Mouse (Mus musculus): Measurements from ENCODE around the gene 5330417C22Rik. TPM values are rescaled to one million over a fixed set of nuclear protein-coding genes. Genes with fewer than 3 reads are reported as not detected.

Gene 5330417C22Rik
- total and polyA plus RNA-seq, 3 experiments: 0.08 to 0.31 TPM; not detected in 1

DNA sequence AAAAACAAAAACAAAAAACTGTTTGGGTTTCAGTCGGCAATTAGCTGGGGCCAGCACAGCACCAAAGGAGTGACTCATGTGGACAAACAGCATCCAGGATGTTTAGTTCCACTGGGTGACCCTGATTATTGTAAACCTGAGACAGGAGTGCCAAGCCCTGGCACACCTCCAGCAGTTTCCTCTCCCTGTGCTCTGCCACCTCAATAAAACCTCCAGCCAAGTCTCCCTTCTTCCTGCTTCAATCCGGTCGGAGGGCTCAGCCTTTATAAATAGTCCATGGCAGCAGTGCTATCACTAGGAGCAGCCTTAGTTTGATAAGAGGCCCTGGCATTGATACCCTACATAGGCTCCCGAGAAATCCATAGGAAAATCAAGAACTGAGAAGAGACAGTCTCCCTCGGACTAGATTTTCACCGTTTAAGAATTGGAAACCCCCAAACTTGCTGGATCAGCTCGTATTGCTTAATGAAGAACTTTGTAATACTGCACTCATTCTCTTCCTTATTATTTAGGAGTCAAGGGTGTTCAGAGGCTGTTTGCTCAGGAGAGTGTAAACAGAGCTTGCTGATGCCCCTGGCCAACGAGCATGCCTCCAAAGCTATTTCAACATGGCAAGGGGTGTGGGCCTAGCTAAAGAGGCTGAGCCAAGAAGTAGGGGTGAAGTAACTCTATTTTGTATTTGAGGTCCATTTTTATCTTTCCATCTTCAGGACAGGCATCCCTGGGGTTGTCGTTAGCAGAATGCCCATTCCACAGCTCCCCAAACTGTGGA lies 3.0 kb downstream of the 5330417C22Rik start:
- DNase-seq (ENCODE audit: low read depth, low spot score): no peak
- H3K9me3 ChIP-seq (replicated peaks; ENCODE audit: insufficient read depth, low read length): no peaks in the 10 kb centered on the region
- H3K27me3 ChIP-seq (ENCODE audit: control insufficient read depth in 1 of 2, insufficient read depth in 2 of 2, low read length in 2 of 2): peaks cover 11 to 21% of the 10 kb centered on the region in 2 experiments
- H3K27ac ChIP-seq (ENCODE audit: control insufficient read depth, low read depth, low read length): no peak overlapping the region
- H3K36me3 ChIP-seq (ENCODE audit: control insufficient read depth in 1 of 2, insufficient read depth in 2 of 2, low read length in 2 of 2): no peaks in the 10 kb centered on the region
- H3K4me3 ChIP-seq (ENCODE audit: control insufficient read depth in 1 of 2, insufficient read depth in 1 of 2, low read depth in 2 of 2, low read length in 2 of 2): no peak overlapping the region
- no peaks in the 10 kb centered on the region for H3K79me2 ChIP-seq (ENCODE audit: control insufficient read depth, insufficient read depth, low read length, poor library complexity)
- H3K4me1 ChIP-seq (ENCODE audit: control insufficient read depth in 1 of 2, insufficient read depth in 2 of 2, low read length in 2 of 2): no peaks in the 10 kb centered on the region
- no peak overlapping the region for H3K9ac ChIP-seq (ENCODE audit: control insufficient read depth, low read depth, low read length, poor library complexity, severe bottlenecking)
- TF ChIP-seq KAT2A (conservative IDR thresholded peaks at IDR 0.05; ENCODE audit: low read depth, low read length) (no peak), POLR2A (IDR thresholded peaks at IDR 0.05; ENCODE audit: control insufficient read depth in 1 of 2, insufficient read depth in 1 of 2, low read depth in 1 of 2, low read length in 2 of 2, poor library complexity in 1 of 2) (no peak), MAFK (IDR thresholded peaks at IDR 0.05; ENCODE audit: borderline replicate concordance, low read depth, low read length) (no peak)

DNA sequence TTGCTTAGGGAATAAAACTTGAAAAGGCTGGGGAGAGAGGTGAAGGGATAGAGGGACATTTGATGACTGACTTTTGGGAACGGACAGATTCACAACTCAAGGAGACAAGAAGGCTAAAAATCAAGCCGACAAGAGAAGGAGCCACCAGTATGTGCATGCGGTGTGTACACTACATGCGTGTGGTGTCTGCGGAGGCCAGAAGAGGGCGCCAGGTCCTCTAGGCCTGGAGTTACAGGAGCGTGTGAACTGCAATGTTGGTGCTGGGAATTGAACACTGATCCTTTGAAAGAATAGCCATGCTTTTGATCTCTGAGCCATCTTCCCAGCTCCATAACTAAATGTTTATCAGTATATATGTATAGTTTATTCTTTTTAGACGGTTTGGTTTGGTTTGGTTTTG lies 7.8 kb downstream of the 5330417C22Rik start:
- Histone ChIP-seq H3K9ac (ENCODE audit: control insufficient read depth, low read depth, low read length, poor library complexity, severe bottlenecking) (no peak overlapping the region), H3K27ac (ENCODE audit: control insufficient read depth, low read depth, low read length) (no peak overlapping the region), H3K79me2 (ENCODE audit: control insufficient read depth, insufficient read depth, low read length, poor library complexity) (no peaks in the 10 kb centered on the region), H3K4me1 (ENCODE audit: control insufficient read depth in 1 of 2, insufficient read depth in 2 of 2, low read length in 2 of 2) (no peaks in the 10 kb centered on the region), H3K4me3 (ENCODE audit: control insufficient read depth in 1 of 2, insufficient read depth in 1 of 2, low read depth in 2 of 2, low read length in 2 of 2) (no peak overlapping the region), H3K9me3 (replicated peaks; ENCODE audit: insufficient read depth, low read length) (no peaks in the 10 kb centered on the region), H3K36me3 (ENCODE audit: control insufficient read depth in 1 of 2, insufficient read depth in 2 of 2, low read length in 2 of 2) (no peaks in the 10 kb centered on the region), H3K27me3 (ENCODE audit: control insufficient read depth in 1 of 2, insufficient read depth in 2 of 2, low read length in 2 of 2) (peaks cover 7 to 16% of the 10 kb centered on the region in 2 experiments)
- no peak for TF ChIP-seq POLR2AphosphoS5 (IDR thresholded peaks at IDR 0.05; ENCODE audit: borderline replicate concordance, low read depth, low read length)
- TF ChIP-seq ETS1 (IDR thresholded peaks at IDR 0.05; ENCODE audit: low read depth, low read length): no peak
- no peak for TF ChIP-seq ZC3H11A (IDR thresholded peaks at IDR 0.05; ENCODE audit: low read depth, low read length)
- no peak for TF ChIP-seq KAT2A (conservative IDR thresholded peaks at IDR 0.05; ENCODE audit: low read depth, low read length)
- peak; percentile 13 to 37 (median 29); a peak in 4 of 6 replicates for TF ChIP-seq CTCF (IDR thresholded peaks at IDR 0.05 in 2 of 3, conservative IDR thresholded peaks at IDR 0.05 in 1 of 3; ENCODE audit: control insufficient read depth in 1 of 3, insufficient read depth in 1 of 3, low read depth in 2 of 3, low read length in 3 of 3, poor library complexity in 1 of 3, severe bottlenecking in 1 of 3)
- no peak for TF ChIP-seq POLR2A (IDR thresholded peaks at IDR 0.05; ENCODE audit: control insufficient read depth in 1 of 2, insufficient read depth in 1 of 2, low read depth in 1 of 2, low read length in 2 of 2, poor library complexity in 1 of 2)
- no peak for TF ChIP-seq RCOR1 (IDR thresholded peaks at IDR 0.05; ENCODE audit: low read depth, low read length)
- DNase-seq (ENCODE audit: low read depth, low spot score): peak; percentile 17

DNA sequence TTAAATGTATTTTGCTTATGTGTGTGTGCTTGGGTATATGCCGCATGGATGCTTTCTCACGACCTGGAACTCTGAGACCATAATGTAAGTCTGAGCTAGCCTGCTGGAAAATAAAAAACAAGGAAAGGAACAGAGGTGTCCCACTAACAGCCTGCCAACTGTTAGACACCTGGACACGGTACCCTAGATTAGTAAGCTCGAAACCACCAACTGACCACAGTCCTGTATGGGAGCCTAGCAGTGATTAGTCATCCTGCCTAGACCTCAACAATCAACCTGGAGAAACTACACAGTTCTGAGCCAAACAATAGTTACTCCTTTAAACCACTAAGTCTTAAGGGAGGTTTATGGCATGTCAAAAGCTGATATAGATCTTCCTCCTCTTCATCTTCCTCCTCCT lies 12.9 kb downstream of the 5330417C22Rik start:
- no peak for DNase-seq (ENCODE audit: low read depth, low spot score)
- no peaks in the 10 kb centered on the region for H3K4me1 ChIP-seq (ENCODE audit: control insufficient read depth in 1 of 2, insufficient read depth in 2 of 2, low read length in 2 of 2)
- no peak overlapping the region for H3K4me3 ChIP-seq (ENCODE audit: control insufficient read depth in 1 of 2, insufficient read depth in 1 of 2, low read depth in 2 of 2, low read length in 2 of 2)
- TF ChIP-seq UBTF (IDR thresholded peaks at IDR 0.05; ENCODE audit: borderline replicate concordance, insufficient read depth, low read depth, low read length) (no peak), ZC3H11A (IDR thresholded peaks at IDR 0.05; ENCODE audit: low read depth, low read length) (no peak), MYC (IDR thresholded peaks at IDR 0.05; ENCODE audit: low read depth, low read length) (no peak), ZKSCAN1 (IDR thresholded peaks at IDR 0.05; ENCODE audit: low read depth, low read length) (no peak), USF1 (IDR thresholded peaks at IDR 0.05; ENCODE audit: low read depth, low read length) (no peak), SIN3A (IDR thresholded peaks at IDR 0.05; ENCODE audit: low read length) (no peak), MYB (IDR thresholded peaks at IDR 0.05; ENCODE audit: low read depth, low read length) (no peak), HCFC1 (IDR thresholded peaks at IDR 0.05; ENCODE audit: low read depth, low read length) (no peak), POLR2AphosphoS5 (IDR thresholded peaks at IDR 0.05; ENCODE audit: borderline replicate concordance, low read depth, low read length) (no peak), RCOR1 (IDR thresholded peaks at IDR 0.05; ENCODE audit: low read depth, low read length) (no peak), NELFE (IDR thresholded peaks at IDR 0.05; ENCODE audit: low read depth, low read length) (no peak), JUND (IDR thresholded peaks at IDR 0.05; ENCODE audit: low read depth, low read length) (no peak), MAFK (IDR thresholded peaks at IDR 0.05; ENCODE audit: borderline replicate concordance, low read depth, low read length) (no peak)
- no peaks in the 10 kb centered on the region for H3K9me3 ChIP-seq (replicated peaks; ENCODE audit: insufficient read depth, low read length)
- H3K79me2 ChIP-seq (ENCODE audit: control insufficient read depth, insufficient read depth, low read length, poor library complexity): no peaks in the 10 kb centered on the region
- H3K36me3 ChIP-seq (ENCODE audit: control insufficient read depth in 1 of 2, insufficient read depth in 2 of 2, low read length in 2 of 2): no peaks in the 10 kb centered on the region
- no peak overlapping the region for H3K27ac ChIP-seq (ENCODE audit: control insufficient read depth, low read depth, low read length)
- no peak overlapping the region for H3K9ac ChIP-seq (ENCODE audit: control insufficient read depth, low read depth, low read length, poor library complexity, severe bottlenecking)
- H3K27me3 ChIP-seq (ENCODE audit: control insufficient read depth in 1 of 2, insufficient read depth in 2 of 2, low read length in 2 of 2): peaks cover 7 to 11% of the 10 kb centered on the region in 2 experiments

Measured in MEL (cell line).